In genomic region chr14:43808142-43808541, GRCm38 (mm10) we compare ENCODE assay signal across 30 mouse cellular contexts. TPM values are rescaled to one million over a fixed set of nuclear protein-coding genes. Genes with fewer than 3 reads are reported as not detected.
"Had no signal": no experiment of that assay in that cellular context is flagged by ENCODE, and none has a peak within 500 bp of the region (broad histone marks: within the 10 kb centered on the region; RNA-seq: fewer than 3 reads in every experiment).

No protein-coding gene starts in this region.

RNA-seq across cellular contexts. Expression of gene Gm8180, which starts 23.6 kb away (rescaled TPM):
- polyA plus RNA-seq: limb, embryonic 10.5 days; limb, embryonic 11.5 days; limb, embryonic 12.5 days; limb, embryonic 13.5 days; limb, embryonic 14.5 days; limb, embryonic 15.5 days; liver, adult 2 months; liver, embryonic 11.5 days; liver, embryonic 12.5 days; liver, embryonic 13.5 days; liver, embryonic 14.5 days; liver, embryonic 15.5 days; liver, embryonic 16.5 days; liver, postnatal 0 days; lung, adult 2 months; lung, embryonic 14.5 days; lung, embryonic 15.5 days; lung, embryonic 16.5 days; lung, postnatal 0 days; macrophage; midbrain, embryonic 10.5 days; midbrain, embryonic 11.5 days; midbrain, embryonic 12.5 days; midbrain, embryonic 13.5 days; midbrain, embryonic 14.5 days; midbrain, embryonic 15.5 days; midbrain, embryonic 16.5 days; midbrain, postnatal 0 days; neural tube, embryonic 11.5 days; neural tube, embryonic 12.5 days had no signal
